ENCODE assay signal across 16 mouse cellular contexts in the genomic region with DNA sequence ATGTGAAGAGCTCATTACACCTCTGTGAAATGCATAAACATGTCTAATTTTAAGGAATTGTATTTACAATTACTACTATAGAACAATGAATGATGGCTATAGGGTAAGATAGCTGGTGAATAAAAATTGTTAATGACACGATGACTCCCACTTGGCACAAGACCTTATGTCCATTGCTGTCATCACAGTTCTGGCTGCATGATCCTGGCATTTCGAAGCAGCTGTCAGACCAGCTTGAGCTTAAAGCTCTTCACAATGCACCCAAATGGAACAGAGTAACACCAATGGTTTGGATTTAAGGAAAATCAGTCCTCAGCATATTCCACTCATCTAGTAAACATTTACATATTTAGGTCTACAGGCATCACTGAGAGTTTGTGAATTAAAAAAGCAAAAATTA. TPM values are rescaled to one million over a fixed set of nuclear protein-coding genes. Genes with fewer than 3 reads are reported as not detected.
"Had no signal": no experiment of that assay in that cellular context is flagged by ENCODE, and none has a peak within 500 bp of the region (broad histone marks: within the 10 kb centered on the region; RNA-seq: fewer than 3 reads in every experiment).

No protein-coding gene starts in this region.

- H3K4me1 ChIP-seq: midbrain, embryonic 12.5 days; neural tube, embryonic 13.5 days; neural tube, embryonic 15.5 days had no signal

- H3K9me3 ChIP-seq: midbrain, embryonic 10.5 days; midbrain, embryonic 12.5 days; neural tube, embryonic 13.5 days; neural tube, embryonic 15.5 days had no signal

- DNase-seq: lung, adult 18-20 months; lung, embryonic 14.5 days; lung, postnatal 10 days; lung, postnatal 4 days; midbrain, embryonic 14.5 days; right cerebral cortex, adult 18-20 months; right cerebral cortex, postnatal 25 days; right cerebral cortex, postnatal 4 days; spleen, adult 18-20 months; thymus, adult 18-20 months had no signal

- H3K27me3 ChIP-seq: midbrain, embryonic 12.5 days; neural tube, embryonic 13.5 days; neural tube, embryonic 15.5 days had no signal

- H3K9ac ChIP-seq: lung, embryonic 14.5 days; midbrain, embryonic 12.5 days; neural tube, embryonic 13.5 days; neural tube, embryonic 15.5 days had no signal

- H3K36me3 ChIP-seq: midbrain, embryonic 10.5 days; midbrain, embryonic 12.5 days; neural tube, embryonic 13.5 days; neural tube, embryonic 15.5 days had no signal

- H3K27ac ChIP-seq: midbrain, embryonic 10.5 days; midbrain, embryonic 12.5 days; neural tube, embryonic 13.5 days; neural tube, embryonic 15.5 days had no signal

- H3K4me2 ChIP-seq: lung, embryonic 14.5 days; midbrain, embryonic 12.5 days; neural tube, embryonic 13.5 days; neural tube, embryonic 15.5 days had no signal

- H3K4me3 ChIP-seq: midbrain, embryonic 10.5 days; midbrain, embryonic 12.5 days; myocyte; neural tube, embryonic 13.5 days; neural tube, embryonic 15.5 days had no signal

RNA-seq across cellular contexts. Expression of a gene that starts 37.5 kb away (rescaled TPM):
- total RNA-seq: megakaryocyte-erythroid progenitor cell, adult 5-6 weeks had no signal
- polyA plus RNA-seq: myocyte had no signal
